Mouse (Mus musculus) neural tube, embryonic 15.5 days (tissue): ENCODE results near the gene Wdr43. TPM values are rescaled to one million over a fixed set of nuclear protein-coding genes. Genes with fewer than 3 reads are reported as not detected.

Experiments used
- ATAC-seq: fragments of 200-750 bp; cut with Nextera tagmentation; 2 replicates; pipeline ENCODE4 v1.8.0; 2017; ENCODE audit warnings: mild to moderate bottlenecking, moderate TSS enrichment, moderate library complexity; ENCODE audit not compliant: low FRiP score
- H3K27ac ChIP-seq: fragments of 300-500 bp; sonication (generic); replicated peaks from 2 replicates; pipeline ENCODE4 v1.5.1; 2015; ENCODE audit warnings: mild to moderate bottlenecking, inconsistent platforms
- H3K27me3 ChIP-seq: fragments of 300-500 bp; sonication (generic); replicated peaks from 2 replicates; pipeline ENCODE4 v1.6.1; 2015; ENCODE audit warnings: inconsistent platforms
- H3K36me3 ChIP-seq: fragments of 300-500 bp; sonication (generic); 2 replicates; pipeline ENCODE4 v1.6.1; 2015; ENCODE audit warnings: inconsistent platforms
- H3K4me1 ChIP-seq: fragments of 300-500 bp; sonication (generic); 2 replicates; pipeline ENCODE4 v1.6.1; 2015; ENCODE audit warnings: inconsistent platforms
- H3K4me2 ChIP-seq: fragments of 300-500 bp; sonication (generic); 2 replicates; pipeline ENCODE4 v1.6.1; 2015; ENCODE audit warnings: inconsistent platforms, mild to moderate bottlenecking, moderate library complexity
- H3K4me3 ChIP-seq: fragments of 300-500 bp; sonication (generic); replicated peaks from 2 replicates; pipeline ENCODE4 v1.5.1; 2015; ENCODE audit warnings: mild to moderate bottlenecking, inconsistent platforms
- H3K9ac ChIP-seq: fragments of 300-500 bp; sonication (generic); replicated peaks from 2 replicates; pipeline ENCODE4 v1.6.1; 2015; ENCODE audit warnings: mild to moderate bottlenecking, inconsistent platforms
- H3K9me3 ChIP-seq: fragments of 300-500 bp; sonication (generic); replicated peaks from 2 replicates; pipeline ENCODE4 v1.6.1; 2016; ENCODE audit warnings: inconsistent platforms
- WGBS: fragments of 180-500 bp; shearing (Covaris S2); methylation state at CpG from one replicate; pipeline ENCODE4 v1.1.7; 2015; ENCODE audit warnings: mixed read lengths; 5-methylcytosine and 5-hydroxymethylcytosine counted together
- polyA plus RNA-seq: library from polyadenylated mRNA; unstranded; fragments of >200 nt; fragmentation: Nextera tagmentation; extraction: Ambion mirVana; gene quantifications from 2 replicates; pipeline ENCODE4 v1.2.1, GENCODE M21; 2015

Gene Wdr43
- polyA plus RNA-seq, 1 experiment from 2014 or later = 38.0 TPM

DNA sequence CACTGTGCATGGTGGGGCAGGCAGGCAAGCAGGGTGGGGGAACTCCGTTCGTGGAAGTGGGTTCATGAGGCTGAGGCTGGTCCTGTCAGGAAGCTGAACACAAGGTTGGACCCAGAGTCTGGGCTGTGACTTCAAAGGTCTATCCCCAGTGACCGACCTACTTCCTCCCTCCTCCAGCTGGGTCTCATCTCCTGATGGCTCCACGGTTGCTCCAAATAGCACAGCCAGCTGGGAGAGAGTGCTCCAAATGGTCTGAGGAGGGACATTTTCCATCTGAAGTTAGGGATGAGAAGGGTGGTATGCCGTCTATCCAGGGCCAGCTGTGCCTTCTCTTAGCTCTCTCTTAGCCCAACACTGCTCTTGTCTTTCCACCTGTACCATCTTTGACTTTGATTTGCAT is 74.2 kb downstream of the Wdr43 start:
- H3K9me3 ChIP-seq = no peaks in the 10 kb centered on the region
- no peak overlapping the region for H3K9ac ChIP-seq
- H3K27me3 ChIP-seq = no peaks in the 10 kb centered on the region
- no peak overlapping the region for H3K27ac ChIP-seq
- no peak overlapping the region for H3K4me2 ChIP-seq
- peaks cover 9% of the 10 kb centered on the region for H3K4me1 ChIP-seq
- no peaks in the 10 kb centered on the region for H3K36me3 ChIP-seq
- H3K4me3 ChIP-seq = no peak overlapping the region
- ATAC-seq = no peak
- WGBS = 78% methylated on average over 5 of the region's 5 CpGs

DNA sequence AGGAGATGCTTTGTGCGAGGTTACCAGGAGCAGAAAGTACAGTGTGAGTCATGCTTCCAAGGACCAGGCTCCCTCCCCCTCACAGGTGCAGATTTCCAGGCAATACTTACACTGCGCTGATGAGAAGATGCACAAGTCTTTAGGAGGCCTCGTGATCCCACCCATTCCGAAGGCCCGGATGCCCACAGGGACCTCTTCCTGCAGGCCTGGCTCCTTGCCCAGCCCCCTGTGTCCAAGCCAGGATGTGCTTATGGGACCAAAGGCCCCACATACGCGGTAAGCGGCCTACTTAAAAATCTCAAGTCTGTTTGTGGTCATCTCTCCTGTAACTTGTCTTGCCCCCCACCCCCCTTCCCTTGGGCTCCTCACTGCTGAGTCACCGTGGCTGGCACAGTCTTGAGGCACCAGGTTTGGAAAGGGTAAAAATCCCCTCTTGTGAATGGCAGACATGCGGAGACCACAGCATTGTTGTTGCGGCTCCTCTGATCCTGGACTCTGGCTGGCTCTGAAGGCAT is 75.7 kb downstream of the Wdr43 start:
- Histone ChIP-seq H3K9ac (no peak overlapping the region), H3K4me1 (peaks cover 9% of the 10 kb centered on the region), H3K4me2 (no peak overlapping the region), H3K9me3 (no peaks in the 10 kb centered on the region), H3K4me3 (no peak overlapping the region), H3K27me3 (no peaks in the 10 kb centered on the region), H3K27ac (no peak overlapping the region), H3K36me3 (no peaks in the 10 kb centered on the region)
- no peak for ATAC-seq
- 58% methylated on average over 11 of the region's 11 CpGs for WGBS

DNA sequence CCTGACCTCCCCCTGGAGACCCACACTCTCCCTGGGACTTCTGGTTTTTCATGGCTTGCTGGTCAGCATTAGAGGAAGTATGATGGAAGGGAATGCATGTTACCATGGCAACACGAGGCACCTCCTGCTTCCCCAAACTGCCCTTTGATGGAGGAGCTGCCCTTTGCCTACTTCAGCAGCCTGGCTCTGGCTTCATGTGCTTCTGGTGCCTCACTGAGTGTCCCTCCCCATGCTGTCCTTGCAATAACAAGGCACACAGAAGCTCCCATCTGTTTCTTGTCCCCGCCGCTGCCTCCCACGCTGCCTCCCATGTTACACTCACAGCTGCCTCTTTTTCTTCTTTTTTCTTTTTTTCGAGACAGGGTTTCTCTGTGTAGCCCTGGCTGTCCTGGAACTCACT is 77.6 kb downstream of the Wdr43 start:
- no peaks in the 10 kb centered on the region for H3K27me3 ChIP-seq
- H3K9ac ChIP-seq = no peak overlapping the region
- no peak overlapping the region for H3K27ac ChIP-seq
- H3K4me3 ChIP-seq = no peak overlapping the region
- no peaks in the 10 kb centered on the region for H3K9me3 ChIP-seq
- H3K4me1 ChIP-seq = peaks cover 9% of the 10 kb centered on the region
- H3K36me3 ChIP-seq = no peaks in the 10 kb centered on the region
- WGBS = 54% methylated on average over 5 of the region's 5 CpGs
- H3K4me2 ChIP-seq = no peak overlapping the region
- ATAC-seq = no peak

DNA sequence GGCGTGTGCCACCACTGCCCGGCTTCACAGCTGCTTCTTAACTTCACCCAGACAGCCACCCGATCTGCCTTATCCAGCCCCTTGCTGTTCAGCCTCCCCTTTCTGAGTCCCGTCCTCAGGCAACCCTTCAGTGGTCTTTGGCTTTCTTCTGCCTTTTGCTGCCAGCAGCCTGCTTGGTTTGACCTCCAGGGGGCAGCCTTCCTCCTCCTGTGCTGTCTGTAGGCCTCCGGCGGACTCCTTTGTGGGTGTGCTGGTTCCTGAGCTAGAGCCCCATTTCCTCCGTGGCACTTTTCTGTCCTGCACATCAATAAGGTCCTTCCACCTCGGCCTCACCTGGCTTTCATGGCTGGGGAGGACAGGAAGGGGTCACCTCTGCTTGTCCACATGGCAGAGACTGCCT is 78.1 kb downstream of the Wdr43 start:
- no peaks in the 10 kb centered on the region for H3K9me3 ChIP-seq
- H3K27ac ChIP-seq = no peak overlapping the region
- peaks cover 9% of the 10 kb centered on the region for H3K4me1 ChIP-seq
- no peak for ATAC-seq
- H3K4me3 ChIP-seq = no peak overlapping the region
- no peaks in the 10 kb centered on the region for H3K36me3 ChIP-seq
- 68% methylated on average over 8 of the region's 8 CpGs for WGBS
- no peak overlapping the region for H3K9ac ChIP-seq
- H3K27me3 ChIP-seq = no peaks in the 10 kb centered on the region
- H3K4me2 ChIP-seq = no peak overlapping the region

DNA sequence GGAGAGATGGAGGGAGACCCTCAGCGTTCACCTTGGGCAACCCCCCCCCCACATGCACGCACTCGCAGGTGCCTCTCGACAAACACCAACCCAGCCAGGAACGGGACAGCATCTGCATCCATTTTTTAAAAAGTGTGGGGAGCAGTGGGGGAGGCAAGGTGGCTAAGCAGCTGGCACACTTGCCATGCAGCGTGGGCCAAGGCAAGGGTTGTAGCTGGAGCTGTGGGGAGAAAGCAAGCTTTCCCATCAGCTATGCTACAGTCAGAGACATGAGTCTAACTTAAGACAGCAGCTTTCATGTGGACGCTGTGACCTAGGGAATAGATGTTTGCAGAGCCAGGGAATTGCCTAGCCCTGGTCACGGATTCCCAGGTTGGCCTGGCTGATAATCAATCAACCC is 79.5 kb downstream of the Wdr43 start:
- peaks cover 9% of the 10 kb centered on the region for H3K4me1 ChIP-seq
- no peak overlapping the region for H3K9ac ChIP-seq
- H3K36me3 ChIP-seq = no peaks in the 10 kb centered on the region
- H3K27ac ChIP-seq = no peak overlapping the region
- 88% methylated on average over 8 of the region's 8 CpGs for WGBS
- no peak overlapping the region for H3K4me3 ChIP-seq
- no peak for ATAC-seq
- H3K4me2 ChIP-seq = no peak overlapping the region
- H3K27me3 ChIP-seq = no peaks in the 10 kb centered on the region
- no peaks in the 10 kb centered on the region for H3K9me3 ChIP-seq

DNA sequence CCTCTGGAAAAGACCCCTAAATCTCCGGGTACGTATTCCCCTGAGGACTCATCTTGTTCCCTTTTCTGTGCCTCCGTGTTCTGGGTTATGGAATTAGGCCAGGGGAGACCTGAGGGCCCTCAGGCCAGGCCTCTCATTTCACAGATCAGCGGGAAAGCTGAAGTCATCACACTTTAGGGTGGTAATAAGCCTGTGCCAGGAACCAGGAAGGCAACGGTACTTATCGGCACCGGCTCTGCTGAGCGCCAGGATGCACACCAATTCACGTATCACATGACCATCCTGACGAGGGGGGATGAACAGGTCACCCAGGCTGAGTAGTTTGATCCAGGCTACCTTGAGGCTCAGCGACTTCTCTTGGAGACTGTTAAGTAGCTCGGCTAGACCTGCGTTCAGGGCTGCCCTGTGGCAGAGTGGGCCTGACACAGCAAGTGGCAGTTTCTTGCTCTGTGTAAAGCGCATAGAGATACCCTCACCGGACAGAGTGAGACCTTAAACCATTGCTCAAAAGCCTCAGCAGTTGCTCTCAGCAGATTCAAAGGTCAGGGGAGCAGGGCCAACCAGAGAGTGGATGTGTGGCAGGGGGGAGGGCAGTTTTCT is 80.1 kb downstream of the Wdr43 start:
- Histone ChIP-seq H3K9me3 (no peaks in the 10 kb centered on the region), H3K27ac (no peak overlapping the region), H3K4me2 (no peak overlapping the region), H3K27me3 (no peaks in the 10 kb centered on the region), H3K4me3 (no peak overlapping the region), H3K9ac (no peak overlapping the region), H3K4me1 (peaks cover 9% of the 10 kb centered on the region), H3K36me3 (no peaks in the 10 kb centered on the region)
- WGBS = 78% methylated on average over 15 of the region's 15 CpGs
- ATAC-seq = no peak

DNA sequence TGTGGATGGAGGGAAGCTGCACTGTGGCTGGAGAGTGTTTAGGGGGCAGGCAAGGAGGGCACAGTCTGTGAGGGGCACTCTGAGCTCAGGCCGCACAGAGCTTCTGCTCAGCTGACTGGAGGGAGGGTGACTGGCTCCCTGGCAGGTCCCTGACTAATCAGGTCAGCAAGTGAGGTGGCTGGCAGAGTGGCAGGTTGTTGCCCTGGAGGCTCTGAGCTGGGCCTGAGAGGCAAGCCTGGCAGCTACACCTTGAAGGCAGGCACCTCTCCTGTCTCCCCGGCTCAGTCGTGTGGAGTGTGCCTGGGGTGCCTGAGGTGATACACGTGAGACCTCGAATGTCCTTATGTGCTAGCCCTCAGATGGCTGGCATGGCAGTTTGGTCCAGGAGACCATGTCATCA is 80.7 kb downstream of the Wdr43 start:
- H3K9me3 ChIP-seq = no peaks in the 10 kb centered on the region
- H3K4me3 ChIP-seq = no peak overlapping the region
- 0 out of 2 replicates have a peak, but pooled peaks have one; percentile 21 for ATAC-seq
- H3K27ac ChIP-seq = no peak overlapping the region
- WGBS = 93% methylated on average over 5 of the region's 5 CpGs
- H3K9ac ChIP-seq = no peak overlapping the region
- no peak overlapping the region for H3K4me2 ChIP-seq
- H3K36me3 ChIP-seq = no peaks in the 10 kb centered on the region
- peaks cover 6% of the 10 kb centered on the region for H3K4me1 ChIP-seq
- no peaks in the 10 kb centered on the region for H3K27me3 ChIP-seq

DNA sequence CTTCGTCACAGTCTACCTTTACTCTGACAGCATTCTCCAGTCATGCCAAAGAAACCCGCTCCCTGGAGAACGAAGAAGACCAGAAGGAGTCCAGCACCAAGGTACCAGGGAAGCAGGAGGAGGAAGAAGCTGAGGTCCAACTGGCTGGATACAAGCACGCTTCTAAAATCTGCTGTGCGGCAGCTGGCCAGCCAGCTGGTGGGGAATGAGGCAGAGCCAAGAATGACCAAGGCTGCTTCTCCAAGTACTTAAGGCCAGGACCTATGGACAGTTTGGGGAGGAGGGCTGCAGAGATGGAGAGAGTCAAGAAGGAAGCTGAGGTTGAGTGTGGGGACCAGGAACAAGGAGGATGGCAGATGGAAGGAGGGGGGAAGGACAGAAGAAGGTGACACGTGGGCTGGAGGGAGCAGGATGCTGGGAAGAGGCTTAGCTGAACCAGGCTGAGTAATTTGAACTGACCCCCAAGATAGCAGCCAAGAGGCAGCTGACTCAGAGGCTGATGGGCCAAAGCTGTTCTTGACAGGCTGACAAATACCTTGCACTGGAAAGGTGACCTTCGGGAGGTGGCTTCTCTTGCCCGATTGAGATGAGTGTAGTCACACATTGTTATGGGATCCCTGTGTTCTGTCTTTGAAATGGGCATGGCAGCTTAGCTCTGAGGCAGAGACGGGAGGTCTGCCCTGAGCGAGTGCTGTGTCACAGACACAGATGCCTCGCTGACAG is 82.4 kb downstream of the Wdr43 start:
- no peaks in the 10 kb centered on the region for H3K36me3 ChIP-seq
- no peak overlapping the region for H3K27ac ChIP-seq
- no peak overlapping the region for H3K4me2 ChIP-seq
- WGBS = 90% methylated on average over 11 of the region's 11 CpGs
- no peak overlapping the region for H3K9ac ChIP-seq
- no peak overlapping the region for H3K4me3 ChIP-seq
- H3K4me1 ChIP-seq = peaks cover 4% of the 10 kb centered on the region
- ATAC-seq = no peak
- no peaks in the 10 kb centered on the region for H3K27me3 ChIP-seq
- H3K9me3 ChIP-seq = no peaks in the 10 kb centered on the region

DNA sequence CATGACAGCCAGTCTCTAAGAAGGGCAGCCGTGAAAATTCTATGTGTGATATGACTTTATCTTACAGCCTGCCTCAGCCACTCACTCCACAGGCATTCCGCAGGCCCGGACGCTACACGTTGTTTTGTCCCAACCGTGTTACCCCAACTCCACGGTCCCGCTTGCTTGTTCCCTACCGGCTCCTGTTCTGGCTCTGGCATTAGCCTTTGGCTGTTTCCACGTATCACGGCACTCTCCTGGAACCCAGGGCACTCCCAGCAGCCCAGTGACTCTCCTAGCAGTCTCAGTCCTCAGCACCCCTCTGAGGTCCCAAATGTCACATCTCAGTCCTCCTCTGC is 82.9 kb downstream of the Wdr43 start:
- ATAC-seq = no peak
- Histone ChIP-seq H3K9ac (no peak overlapping the region), H3K4me2 (no peak overlapping the region), H3K36me3 (no peaks in the 10 kb centered on the region), H3K4me3 (no peak overlapping the region), H3K4me1 (no peaks in the 10 kb centered on the region), H3K27me3 (no peaks in the 10 kb centered on the region), H3K9me3 (no peaks in the 10 kb centered on the region), H3K27ac (no peak overlapping the region)
- WGBS = 89% methylated on average over 11 of the region's 11 CpGs

DNA sequence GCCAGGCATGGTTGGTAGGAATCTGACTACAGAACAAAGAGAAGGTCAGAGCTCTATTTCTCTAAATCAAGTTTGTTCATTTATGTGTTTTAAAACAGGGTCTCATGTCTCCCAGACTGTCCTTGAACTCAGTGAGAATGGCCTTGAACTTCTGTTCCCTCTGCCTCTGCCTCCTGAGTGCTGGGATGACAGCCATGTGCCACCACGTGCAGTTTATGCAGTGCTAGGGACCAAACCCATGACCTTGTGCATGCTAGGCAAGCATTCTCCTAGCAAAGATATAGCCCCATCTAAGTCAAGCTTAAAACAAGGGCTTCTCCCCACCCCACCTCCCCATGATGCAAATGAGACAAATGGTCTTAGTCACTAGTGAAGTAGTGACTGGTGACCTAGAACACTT is 89.4 kb downstream of the Wdr43 start:
- Histone ChIP-seq H3K27me3 (no peaks in the 10 kb centered on the region), H3K9ac (no peak overlapping the region), H3K36me3 (no peaks in the 10 kb centered on the region), H3K27ac (no peak overlapping the region), H3K9me3 (no peaks in the 10 kb centered on the region), H3K4me1 (no peaks in the 10 kb centered on the region), H3K4me3 (no peak overlapping the region), H3K4me2 (no peak overlapping the region)
- WGBS = 82% methylated on average over 1 of the region's 1 CpGs
- ATAC-seq = no peak

DNA sequence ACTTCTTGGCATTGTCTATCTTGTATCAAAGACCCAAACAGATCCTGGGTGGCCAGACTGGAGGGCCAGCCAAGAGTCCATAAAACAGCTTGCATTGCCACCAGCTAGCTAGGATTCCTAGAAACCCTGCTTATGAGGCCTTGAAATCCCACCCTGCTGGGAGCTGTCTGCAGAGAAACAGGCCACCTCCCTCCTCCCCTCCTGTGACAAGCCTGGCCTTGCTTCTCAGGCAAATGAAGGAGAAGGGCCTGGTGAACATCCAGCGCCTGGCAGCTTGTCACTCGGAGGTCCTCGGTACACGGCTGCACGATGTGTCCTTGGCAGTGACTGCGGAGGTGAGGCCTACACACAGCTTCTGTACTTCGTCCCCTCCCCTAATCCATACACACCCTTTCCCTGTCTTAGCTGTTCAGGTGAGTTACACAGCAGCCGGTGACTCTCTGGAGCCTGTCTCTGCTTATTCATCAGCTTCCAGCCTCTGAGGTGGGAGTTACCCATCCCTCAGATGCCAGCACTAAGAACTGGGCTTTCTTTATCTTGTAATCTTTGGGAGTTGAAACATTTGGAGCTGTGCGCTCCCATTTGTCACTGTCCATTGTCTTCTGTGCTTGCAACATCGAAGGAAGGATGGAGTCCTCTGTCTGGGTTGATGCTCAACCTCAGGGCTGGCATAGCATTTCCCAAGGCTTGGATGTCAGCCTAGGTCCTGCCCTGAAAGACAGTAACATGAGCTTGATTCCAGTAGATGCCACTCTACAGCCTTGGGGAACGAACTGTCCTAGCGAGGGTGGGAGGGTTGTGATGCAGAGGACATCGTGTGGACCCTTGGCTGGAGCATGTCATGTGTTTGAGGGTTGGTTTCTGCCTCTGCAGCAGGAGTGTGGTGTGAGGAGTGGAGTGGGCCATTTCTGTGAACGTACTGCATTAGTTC is 90.1 kb downstream of the Wdr43 start:
- Histone ChIP-seq H3K27ac (no peak overlapping the region), H3K36me3 (no peaks in the 10 kb centered on the region), H3K9ac (no peak overlapping the region), H3K4me1 (no peaks in the 10 kb centered on the region), H3K27me3 (no peaks in the 10 kb centered on the region), H3K4me3 (no peak overlapping the region), H3K4me2 (no peak overlapping the region), H3K9me3 (no peaks in the 10 kb centered on the region)
- ATAC-seq = no peak
- 87% methylated on average over 14 of the region's 14 CpGs for WGBS

DNA sequence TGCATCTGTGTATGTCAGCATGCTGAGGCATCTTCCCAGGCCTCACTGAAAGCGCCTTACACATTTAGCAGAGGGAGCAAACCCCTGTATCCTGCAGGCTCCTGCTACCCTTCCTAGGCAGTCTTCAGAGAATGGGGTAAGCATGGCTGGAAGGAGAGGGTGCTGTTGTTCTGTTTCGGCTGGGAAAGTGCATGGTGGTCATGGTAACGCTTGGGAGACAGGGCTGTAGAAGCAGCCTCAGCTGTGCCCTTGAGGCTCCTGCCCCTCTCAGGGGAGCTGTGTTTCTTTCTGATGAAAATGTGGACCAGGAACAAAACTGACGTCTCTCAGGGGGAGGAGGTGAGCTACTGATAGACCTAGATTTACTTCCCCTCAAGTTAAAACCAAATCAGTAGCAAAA is 92.0 kb downstream of the Wdr43 start:
- no peak overlapping the region for H3K4me3 ChIP-seq
- ATAC-seq = no peak
- H3K4me1 ChIP-seq = no peaks in the 10 kb centered on the region
- H3K9ac ChIP-seq = no peak overlapping the region
- no peak overlapping the region for H3K27ac ChIP-seq
- H3K36me3 ChIP-seq = no peaks in the 10 kb centered on the region
- H3K27me3 ChIP-seq = no peaks in the 10 kb centered on the region
- no peaks in the 10 kb centered on the region for H3K9me3 ChIP-seq
- WGBS = 36% methylated on average over 4 of the region's 4 CpGs
- H3K4me2 ChIP-seq = no peak overlapping the region
